Mouse (Mus musculus): Measurements from ENCODE around the gene Lin7a. TPM values are rescaled to one million over a fixed set of nuclear protein-coding genes. Genes with fewer than 3 reads are reported as not detected.

Lin7a gene
- total and polyA plus RNA-seq, 3 experiments, result not detected

- Histone ChIP-seq H3K9me3 (replicated peaks) (peaks cover 14% of the 10 kb centered on the region), H3K4me3 (ENCODE audit: low read depth, low read length) (no peak overlapping the region), H3K27me3 (ENCODE audit: insufficient read depth, low read length) (no peaks in the 10 kb centered on the region), H3K36me3 (replicated peaks) (no peaks in the 10 kb centered on the region), H3K4me1 (ENCODE audit: insufficient read depth, low read depth, low read length) (no peaks in the 10 kb centered on the region)
- TF ChIP-seq CTCF (IDR thresholded peaks at IDR 0.05; ENCODE audit: low read depth, low read length) (no peak), POLR2AphosphoS5 (IDR thresholded peaks at IDR 0.05; ENCODE audit: insufficient replicate concordance, low read depth, low read length) (no peak), GATA1 (IDR thresholded peaks at IDR 0.05; ENCODE audit: borderline replicate concordance, low read length) (no peak), TAL1 (conservative IDR thresholded peaks at IDR 0.05; ENCODE audit: low read depth, low read length) (no peak), GATA2 (IDR thresholded peaks at IDR 0.05; ENCODE audit: borderline replicate concordance, low read depth, low read length) (no peak)
- no peak for ATAC-seq (ENCODE audit: extremely low read depth, insufficient number of reproducible peaks, low FRiP score, poor library complexity, severe bottlenecking)
- DNase-seq (ENCODE audit: low spot score), result no peak
Observed at GRCm38 (mm10) chr10:107363049-107363816, 91.7 kb downstream of the Lin7a start.

GRCm38 (mm10) chr10:107377218-107377617, 105.7 kb downstream of the Lin7a start:
- H3K9me3 ChIP-seq (replicated peaks), result peaks cover 3% of the 10 kb centered on the region
- DNase-seq (ENCODE audit: low spot score), result no peak
- no peaks in the 10 kb centered on the region for H3K4me1 ChIP-seq (ENCODE audit: insufficient read depth, low read depth, low read length)
- H3K4me3 ChIP-seq (ENCODE audit: low read depth, low read length), result no peak overlapping the region
- no peak for ATAC-seq (ENCODE audit: extremely low read depth, insufficient number of reproducible peaks, low FRiP score, poor library complexity, severe bottlenecking)
- no peaks in the 10 kb centered on the region for H3K36me3 ChIP-seq (replicated peaks)
- H3K27me3 ChIP-seq (ENCODE audit: insufficient read depth, low read length), result no peaks in the 10 kb centered on the region
- no peak for TF ChIP-seq GATA2 (IDR thresholded peaks at IDR 0.05; ENCODE audit: borderline replicate concordance, low read depth, low read length)
- TF ChIP-seq POLR2AphosphoS5 (IDR thresholded peaks at IDR 0.05; ENCODE audit: insufficient replicate concordance, low read depth, low read length), result no peak
- no peak for TF ChIP-seq GATA1 (IDR thresholded peaks at IDR 0.05; ENCODE audit: borderline replicate concordance, low read length)
- TF ChIP-seq CTCF (IDR thresholded peaks at IDR 0.05; ENCODE audit: low read depth, low read length), result no peak
- TF ChIP-seq TAL1 (conservative IDR thresholded peaks at IDR 0.05; ENCODE audit: low read depth, low read length), result no peak

GRCm38 (mm10) chr10:107381143-107381746, 109.8 kb downstream of the Lin7a start:
- no peaks in the 10 kb centered on the region for H3K27me3 ChIP-seq (ENCODE audit: insufficient read depth, low read length)
- TF ChIP-seq CTCF (IDR thresholded peaks at IDR 0.05; ENCODE audit: low read depth, low read length) (no peak), GATA2 (IDR thresholded peaks at IDR 0.05; ENCODE audit: borderline replicate concordance, low read depth, low read length) (no peak), GATA1 (IDR thresholded peaks at IDR 0.05; ENCODE audit: borderline replicate concordance, low read length) (no peak), POLR2AphosphoS5 (IDR thresholded peaks at IDR 0.05; ENCODE audit: insufficient replicate concordance, low read depth, low read length) (no peak), TAL1 (conservative IDR thresholded peaks at IDR 0.05; ENCODE audit: low read depth, low read length) (no peak)
- ATAC-seq (ENCODE audit: extremely low read depth, insufficient number of reproducible peaks, low FRiP score, poor library complexity, severe bottlenecking), result no peak
- H3K4me3 ChIP-seq (ENCODE audit: low read depth, low read length), result no peak overlapping the region
- H3K36me3 ChIP-seq (replicated peaks), result no peaks in the 10 kb centered on the region
- no peaks in the 10 kb centered on the region for H3K4me1 ChIP-seq (ENCODE audit: insufficient read depth, low read depth, low read length)
- H3K9me3 ChIP-seq (replicated peaks), result peaks cover 5% of the 10 kb centered on the region
- no peak for DNase-seq (ENCODE audit: low spot score)

GRCm38 (mm10) chr10:107383825-107384224, 112.3 kb downstream of the Lin7a start:
- Histone ChIP-seq H3K4me1 (ENCODE audit: insufficient read depth, low read depth, low read length) (no peaks in the 10 kb centered on the region), H3K4me3 (ENCODE audit: low read depth, low read length) (no peak overlapping the region), H3K36me3 (replicated peaks) (no peaks in the 10 kb centered on the region), H3K9me3 (replicated peaks) (peaks cover 5% of the 10 kb centered on the region), H3K27me3 (ENCODE audit: insufficient read depth, low read length) (no peaks in the 10 kb centered on the region)
- DNase-seq (ENCODE audit: low spot score) (no peak), ATAC-seq (ENCODE audit: extremely low read depth, insufficient number of reproducible peaks, low FRiP score, poor library complexity, severe bottlenecking) (no peak)
- TF ChIP-seq GATA2 (IDR thresholded peaks at IDR 0.05; ENCODE audit: borderline replicate concordance, low read depth, low read length), result no peak
- TF ChIP-seq TAL1 (conservative IDR thresholded peaks at IDR 0.05; ENCODE audit: low read depth, low read length), result no peak
- TF ChIP-seq CTCF (IDR thresholded peaks at IDR 0.05; ENCODE audit: low read depth, low read length), result no peak
- no peak for TF ChIP-seq POLR2AphosphoS5 (IDR thresholded peaks at IDR 0.05; ENCODE audit: insufficient replicate concordance, low read depth, low read length)
- no peak for TF ChIP-seq GATA1 (IDR thresholded peaks at IDR 0.05; ENCODE audit: borderline replicate concordance, low read length)

GRCm38 (mm10) chr10:107389505-107389904, 118.0 kb downstream of the Lin7a start:
- Histone ChIP-seq H3K4me3 (ENCODE audit: low read depth, low read length) (no peak overlapping the region), H3K27me3 (ENCODE audit: insufficient read depth, low read length) (no peaks in the 10 kb centered on the region), H3K36me3 (replicated peaks) (no peaks in the 10 kb centered on the region), H3K4me1 (ENCODE audit: insufficient read depth, low read depth, low read length) (no peaks in the 10 kb centered on the region), H3K9me3 (replicated peaks) (peaks cover 9% of the 10 kb centered on the region)
- DNase-seq (ENCODE audit: low spot score) (no peak), ATAC-seq (ENCODE audit: extremely low read depth, insufficient number of reproducible peaks, low FRiP score, poor library complexity, severe bottlenecking) (no peak)
- TF ChIP-seq POLR2AphosphoS5 (IDR thresholded peaks at IDR 0.05; ENCODE audit: insufficient replicate concordance, low read depth, low read length) (no peak), GATA1 (IDR thresholded peaks at IDR 0.05; ENCODE audit: borderline replicate concordance, low read length) (no peak), CTCF (IDR thresholded peaks at IDR 0.05; ENCODE audit: low read depth, low read length) (no peak), TAL1 (conservative IDR thresholded peaks at IDR 0.05; ENCODE audit: low read depth, low read length) (no peak), GATA2 (IDR thresholded peaks at IDR 0.05; ENCODE audit: borderline replicate concordance, low read depth, low read length) (no peak)

GRCm38 (mm10) chr10:107405347-107405746, 133.9 kb downstream of the Lin7a start:
- no peak overlapping the region for H3K4me3 ChIP-seq (ENCODE audit: low read depth, low read length)
- no peaks in the 10 kb centered on the region for H3K4me1 ChIP-seq (ENCODE audit: insufficient read depth, low read depth, low read length)
- DNase-seq (ENCODE audit: low spot score), result no peak
- no peak for ATAC-seq (ENCODE audit: extremely low read depth, insufficient number of reproducible peaks, low FRiP score, poor library complexity, severe bottlenecking)
- H3K27me3 ChIP-seq (ENCODE audit: insufficient read depth, low read length), result no peaks in the 10 kb centered on the region
- H3K36me3 ChIP-seq (replicated peaks), result no peaks in the 10 kb centered on the region
- TF ChIP-seq TAL1 (conservative IDR thresholded peaks at IDR 0.05; ENCODE audit: low read depth, low read length) (no peak), GATA2 (IDR thresholded peaks at IDR 0.05; ENCODE audit: borderline replicate concordance, low read depth, low read length) (no peak), POLR2AphosphoS5 (IDR thresholded peaks at IDR 0.05; ENCODE audit: insufficient replicate concordance, low read depth, low read length) (no peak), CTCF (IDR thresholded peaks at IDR 0.05; ENCODE audit: low read depth, low read length) (no peak), GATA1 (IDR thresholded peaks at IDR 0.05; ENCODE audit: borderline replicate concordance, low read length) (no peak)
- peaks cover 8% of the 10 kb centered on the region for H3K9me3 ChIP-seq (replicated peaks)

Measured in G1E (cell line).